Mouse (Mus musculus) urinary bladder, postnatal 4 days (tissue): Measurements from ENCODE around the gene Gm17604.

Source experiments
- DNase-seq, 2 experiments: peaks; one replicate each; pipeline ENCODE4 v3.0.0; 2021 to 2022; ENCODE audit warnings: low spot score in 2 of 2

Gene Gm17604

DNA sequence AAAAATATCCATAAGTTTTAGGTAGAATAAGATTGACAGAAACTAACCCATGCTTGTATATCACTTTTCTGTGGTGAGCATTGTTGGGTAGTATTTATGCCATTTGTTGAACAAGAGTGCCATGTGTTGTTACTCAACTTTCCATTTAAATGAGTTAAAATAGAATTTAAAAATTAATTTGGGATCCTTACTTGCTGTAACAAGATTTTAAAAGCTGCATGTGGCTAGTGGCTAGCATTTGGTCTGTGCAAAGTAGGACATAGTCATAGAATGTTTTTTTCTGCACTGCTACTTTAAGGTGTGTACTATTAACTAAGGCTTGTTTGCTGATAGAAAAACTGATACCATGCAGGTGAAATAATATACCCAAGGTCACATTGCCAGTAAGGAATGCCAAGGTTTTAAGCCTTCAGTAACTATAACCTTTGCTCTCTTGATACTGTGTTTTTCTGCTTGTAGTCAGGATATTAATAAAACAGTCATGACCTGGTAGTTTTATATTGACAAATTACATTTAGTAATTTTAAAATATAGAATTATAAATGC is at the start of gene Gm17604:
Gene Gm17604, minus strand, starts transcription at position 51 of the 546 bp plus-strand sequence.
- DNase-seq, result no peak

- no peak for DNase-seq
These were observed 45.3 kb upstream of the Gm17604 start for GRCm38 (mm10) chrX:165049929-165050328.

- no peak for DNase-seq
These were observed 1.5 kb downstream of the Gm17604 start for GRCm38 (mm10) chrX:165003141-165003540.

DNA sequence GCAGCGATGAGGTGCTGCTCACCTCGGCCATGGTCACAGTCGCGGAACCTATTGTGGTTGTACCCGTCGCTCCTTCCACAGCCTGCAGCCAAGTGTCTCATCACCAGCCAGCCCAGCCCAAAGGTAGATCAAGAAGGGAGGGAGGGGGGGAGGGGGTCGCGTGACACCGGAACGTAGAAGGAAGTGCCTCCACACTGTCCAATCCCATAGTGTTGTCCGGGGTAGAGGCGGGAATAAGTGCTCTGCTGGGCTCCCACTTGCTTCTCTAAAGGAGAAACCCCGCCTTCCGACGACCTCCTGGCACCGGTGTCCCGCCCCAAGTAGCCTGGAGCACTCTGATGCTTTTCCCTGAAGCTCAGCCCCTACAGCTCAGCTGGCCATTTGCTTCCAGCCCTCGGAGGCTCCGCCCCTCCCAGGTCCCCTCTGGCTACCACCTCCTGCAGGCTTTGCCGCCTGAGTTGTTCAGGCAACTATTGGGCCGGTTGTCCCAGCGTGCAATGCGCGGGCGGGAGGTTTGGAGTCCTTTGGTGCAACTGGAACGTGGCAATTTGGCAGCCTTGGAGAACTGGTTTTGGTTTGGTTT is 24.3 kb downstream of the Gm17604 start, which contains the start of the genes Mospd2 and Fancb:
Gene Mospd2, minus strand, starts transcription at position 183 of the 583 bp plus-strand sequence.
Gene Fancb, plus strand, starts transcription at position 400 of the 583 bp plus-strand sequence.
- DNase-seq, result peak; percentile 78 to 84

- no peak for DNase-seq
These were observed 25.8 kb downstream of the Gm17604 start for GRCm38 (mm10) chrX:164978866-164979265.

DNA sequence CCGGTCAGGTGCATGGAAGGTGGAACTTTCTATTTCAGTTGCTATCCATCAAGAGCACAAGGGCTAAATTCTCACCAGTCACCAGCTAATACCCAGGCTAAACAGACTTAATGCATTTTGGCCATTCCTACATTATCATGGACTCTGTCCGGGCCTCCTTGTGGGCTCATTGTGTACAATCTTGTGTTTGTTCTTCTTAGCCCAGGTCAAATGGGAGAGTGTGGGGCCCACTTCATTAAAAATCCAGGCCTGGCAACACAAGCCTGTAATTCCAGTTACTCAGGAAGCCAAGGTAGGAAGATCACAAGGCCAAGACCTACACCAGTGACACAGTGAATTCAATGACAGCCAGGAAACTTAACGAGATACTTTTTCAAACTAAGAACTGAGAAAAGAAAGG is 33.4 kb downstream of the Gm17604 start:
- DNase-seq, result no peak

GRCm38 (mm10) chrX:164965750-164966448 is 38.7 kb downstream of the Gm17604 start:
- DNase-seq, result no peak
